Mouse (Mus musculus): ENCODE measurements around the gene Nfkbib. TPM values are rescaled to one million over a fixed set of nuclear protein-coding genes. Genes with fewer than 3 reads are reported as not detected.

Gene Nfkbib
- polyA plus RNA-seq, 1 experiment from 2014 or later: 42.2 TPM

GRCm38 (mm10) chr7:28766910-28767309 is 402 bp downstream of the Nfkbib start:
- WGBS: 2% methylated on average over 14 of the region's 14 CpGs
- H3K4me1 ChIP-seq (replicated peaks; ENCODE audit: insufficient read depth, low read length): peaks cover 13% of the 10 kb centered on the region; the same call in 1 of the 2 replicates
- H3K9me3 ChIP-seq (replicated peaks; ENCODE audit: low read length): no peaks in the 10 kb centered on the region
- H3K27ac ChIP-seq: no peak overlapping the region
- ATAC-seq (replicated peaks; ENCODE audit: low FRiP score, low read depth) (no peak), DNase-seq (ENCODE audit: low spot score) (peak; percentile 24)
- H3K4me2 ChIP-seq (ENCODE audit: low read length): peak overlapping the region; percentile 64
- peak overlapping the region; percentile 72 for H3K9ac ChIP-seq (ENCODE audit: low read depth, low read length)
- H3K27me3 ChIP-seq (ENCODE audit: insufficient read depth, low read length): no peaks in the 10 kb centered on the region
- peak overlapping the region; percentile 75 for H3K4me3 ChIP-seq (replicated peaks; ENCODE audit: low read depth, low read length)
- H3K36me3 ChIP-seq (ENCODE audit: insufficient read depth, low read length): no peaks in the 10 kb centered on the region
- no peak for TF ChIP-seq CTCF (IDR thresholded peaks at IDR 0.05; ENCODE audit: low read depth)

- Histone ChIP-seq H3K9ac (ENCODE audit: low read depth, low read length) (peak within 1 kb of the TSS; percentile 72), H3K36me3 (ENCODE audit: insufficient read depth, low read length) (no peaks in the 10 kb centered on the region), H3K27ac (peak within 1 kb of the TSS; percentile 31; the same call in 1 of the 2 replicates), H3K4me3 (replicated peaks; ENCODE audit: low read depth, low read length) (peak within 1 kb of the TSS; percentile 75), H3K4me1 (replicated peaks; ENCODE audit: insufficient read depth, low read length) (peaks cover 13% of the 10 kb centered on the region; the same call in 1 of the 2 replicates), H3K9me3 (replicated peaks; ENCODE audit: low read length) (no peaks in the 10 kb centered on the region), H3K27me3 (ENCODE audit: insufficient read depth, low read length) (no peaks in the 10 kb centered on the region), H3K4me2 (ENCODE audit: low read length) (peak within 1 kb of the TSS; percentile 70)
- ATAC-seq (replicated peaks; ENCODE audit: low FRiP score, low read depth) (peak; percentile 98), DNase-seq (ENCODE audit: low spot score) (peak; percentile 100)
- WGBS: under 1% methylated on average over 45 of the region's 45 CpGs
- no peak for TF ChIP-seq CTCF (IDR thresholded peaks at IDR 0.05; ENCODE audit: low read depth)
Observed at GRCm38 (mm10) chr7:28766173-28766879, 986 bp downstream of the Nfkbib start, which contains the start of gene Sirt2. Gene Sirt2 (plus strand): TSS chr7:28766735.

DNA sequence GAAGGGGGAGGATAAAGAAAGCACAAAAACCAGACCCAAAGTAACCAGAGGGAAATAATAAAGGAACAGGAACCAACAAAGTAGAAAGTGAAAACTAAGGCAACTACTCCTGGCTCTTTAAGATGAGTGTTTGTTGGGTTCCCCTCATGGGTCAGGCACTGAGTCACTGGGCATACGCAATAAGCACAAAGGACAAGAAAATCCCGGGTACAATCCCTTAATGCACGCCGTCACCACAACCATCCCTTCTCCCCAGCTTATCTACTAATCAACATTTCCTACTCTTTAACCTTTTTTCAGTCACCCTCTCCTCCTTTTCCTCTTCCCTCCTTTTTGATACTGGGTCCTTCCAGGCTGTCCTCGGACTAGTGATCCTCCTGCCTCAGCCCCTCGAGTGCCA is 2.1 kb downstream of the Nfkbib start:
- ATAC-seq (replicated peaks; ENCODE audit: low FRiP score, low read depth): no peak
- WGBS: 81% methylated on average over 6 of the region's 6 CpGs
- Histone ChIP-seq H3K36me3 (ENCODE audit: insufficient read depth, low read length) (no peaks in the 10 kb centered on the region), H3K9me3 (replicated peaks; ENCODE audit: low read length) (no peaks in the 10 kb centered on the region), H3K4me3 (replicated peaks; ENCODE audit: low read depth, low read length) (0 out of 2 replicates have a peak overlapping the region, but pooled peaks have one; percentile 75), H3K4me2 (ENCODE audit: low read length) (peak overlapping the region; percentile 70; the same call in 1 of the 2 replicates), H3K9ac (ENCODE audit: low read depth, low read length) (0 out of 2 replicates have a peak overlapping the region, but pooled peaks have one; percentile 69), H3K27me3 (ENCODE audit: insufficient read depth, low read length) (no peaks in the 10 kb centered on the region), H3K4me1 (replicated peaks; ENCODE audit: insufficient read depth, low read length) (peaks cover 13% of the 10 kb centered on the region; the same call in 1 of the 2 replicates), H3K27ac (no peak overlapping the region)
- no peak for DNase-seq (ENCODE audit: low spot score)
- TF ChIP-seq CTCF (IDR thresholded peaks at IDR 0.05; ENCODE audit: low read depth): no peak

GRCm38 (mm10) chr7:28761907-28762306 is 5.4 kb downstream of the Nfkbib start:
- Histone ChIP-seq H3K27me3 (ENCODE audit: insufficient read depth, low read length) (no peaks in the 10 kb centered on the region), H3K4me3 (replicated peaks; ENCODE audit: low read depth, low read length) (no peak overlapping the region), H3K27ac (no peak overlapping the region), H3K36me3 (ENCODE audit: insufficient read depth, low read length) (0 out of 2 replicates have a peak, but pooled peaks cover 5% of the 10 kb centered on the region), H3K4me2 (ENCODE audit: low read length) (no peak overlapping the region), H3K4me1 (replicated peaks; ENCODE audit: insufficient read depth, low read length) (peaks cover 9% of the 10 kb centered on the region; the same call in 1 of the 2 replicates), H3K9me3 (replicated peaks; ENCODE audit: low read length) (no peaks in the 10 kb centered on the region), H3K9ac (ENCODE audit: low read depth, low read length) (no peak overlapping the region)
- no peak for ATAC-seq (replicated peaks; ENCODE audit: low FRiP score, low read depth)
- TF ChIP-seq CTCF (IDR thresholded peaks at IDR 0.05; ENCODE audit: low read depth): no peak
- 82% methylated on average over 9 of the region's 9 CpGs for WGBS
- DNase-seq (ENCODE audit: low spot score): no peak

- TF ChIP-seq CTCF (IDR thresholded peaks at IDR 0.05; ENCODE audit: low read depth): no peak
- Histone ChIP-seq H3K9ac (ENCODE audit: low read depth, low read length) (no peak overlapping the region), H3K27ac (no peak overlapping the region), H3K36me3 (ENCODE audit: insufficient read depth, low read length) (0 out of 2 replicates have a peak, but pooled peaks cover 5% of the 10 kb centered on the region), H3K4me3 (replicated peaks; ENCODE audit: low read depth, low read length) (no peak overlapping the region), H3K27me3 (ENCODE audit: insufficient read depth, low read length) (0 out of 2 replicates have a peak, but pooled peaks cover 4% of the 10 kb centered on the region), H3K4me2 (ENCODE audit: low read length) (no peak overlapping the region), H3K4me1 (replicated peaks; ENCODE audit: insufficient read depth, low read length) (peaks cover 5% of the 10 kb centered on the region; the same call in 1 of the 2 replicates), H3K9me3 (replicated peaks; ENCODE audit: low read length) (no peaks in the 10 kb centered on the region)
- DNase-seq (ENCODE audit: low spot score) (no peak), ATAC-seq (replicated peaks; ENCODE audit: low FRiP score, low read depth) (no peak)
- WGBS: 78% methylated on average over 13 of the region's 13 CpGs
Observed at GRCm38 (mm10) chr7:28758623-28759022, 8.7 kb downstream of the Nfkbib start.

GRCm38 (mm10) chr7:28756079-28756478 is 11.2 kb downstream of the Nfkbib start, which contains the start of gene Ccer2:
Gene Ccer2 (plus strand): TSS chr7:28756174.
- no peak within 1 kb of the TSS for H3K27ac ChIP-seq
- H3K36me3 ChIP-seq (ENCODE audit: insufficient read depth, low read length): 0 out of 2 replicates have a peak, but pooled peaks cover 5% of the 10 kb centered on the region
- no peaks in the 10 kb centered on the region for H3K9me3 ChIP-seq (replicated peaks; ENCODE audit: low read length)
- ATAC-seq (replicated peaks; ENCODE audit: low FRiP score, low read depth) (peak; percentile 27; the same call in 1 of the 2 replicates), DNase-seq (ENCODE audit: low spot score) (no peak)
- peak within 1 kb of the TSS; percentile 22; the same call in 1 of the 2 replicates for H3K4me2 ChIP-seq (ENCODE audit: low read length)
- H3K9ac ChIP-seq (ENCODE audit: low read depth, low read length): no peak within 1 kb of the TSS
- H3K27me3 ChIP-seq (ENCODE audit: insufficient read depth, low read length): 0 out of 2 replicates have a peak, but pooled peaks cover 4% of the 10 kb centered on the region
- H3K4me3 ChIP-seq (replicated peaks; ENCODE audit: low read depth, low read length): no peak within 1 kb of the TSS
- TF ChIP-seq CTCF (IDR thresholded peaks at IDR 0.05; ENCODE audit: low read depth): no peak
- peaks cover 5% of the 10 kb centered on the region; the same call in 1 of the 2 replicates for H3K4me1 ChIP-seq (replicated peaks; ENCODE audit: insufficient read depth, low read length)
- 2% methylated on average over 17 of the region's 17 CpGs for whole genome bisulfite sequencing
